Mouse (Mus musculus): ENCODE measurements around the gene Gpd1l. TPM values are rescaled to one million over a fixed set of nuclear protein-coding genes. Genes with fewer than 3 reads are reported as not detected.

The Gpd1l gene
- polyA plus RNA-seq, 1 experiment from 2014 or later, result 34.4 TPM

DNA sequence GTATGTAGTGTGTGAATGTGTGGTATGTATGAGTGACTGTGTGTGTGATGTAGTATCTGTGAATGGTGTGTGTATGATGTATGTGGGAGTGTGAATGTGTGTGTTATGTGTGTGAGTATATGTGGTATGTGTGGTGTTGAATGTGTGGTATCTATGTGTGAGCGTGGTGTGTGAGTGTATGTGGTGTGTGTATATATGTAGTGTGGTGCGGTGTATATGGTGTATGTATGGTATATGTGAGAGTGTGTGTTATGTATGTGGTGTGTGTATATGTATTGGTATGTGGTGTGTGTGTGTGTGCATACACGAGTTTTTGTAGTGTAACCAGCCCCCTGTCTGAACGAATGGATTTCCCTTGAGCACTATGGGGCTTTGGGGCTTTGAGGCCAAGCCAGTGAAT is 48.2 kb downstream of the Gpd1l start:
- WGBS, result 73% methylated on average over 4 of the region's 4 CpGs
- Histone ChIP-seq H3K4me2 (ENCODE audit: low read length) (no peak overlapping the region), H3K27me3 (replicated peaks; ENCODE audit: control insufficient read depth, insufficient read depth, low read length) (no peaks in the 10 kb centered on the region), H3K4me3 (replicated peaks; ENCODE audit: low read length) (no peak overlapping the region), H3K27ac (ENCODE audit: low read length) (no peak overlapping the region), H3K9ac (replicated peaks; ENCODE audit: low read depth, low read length) (no peak overlapping the region), H3K4me1 (replicated peaks; ENCODE audit: control insufficient read depth, insufficient read depth, low read length) (no peaks in the 10 kb centered on the region), H3K36me3 (ENCODE audit: control insufficient read depth, insufficient read depth) (no peaks in the 10 kb centered on the region), H3K9me3 (ENCODE audit: control insufficient read depth, low read length) (no peaks in the 10 kb centered on the region)
- ATAC-seq, result no peak

DNA sequence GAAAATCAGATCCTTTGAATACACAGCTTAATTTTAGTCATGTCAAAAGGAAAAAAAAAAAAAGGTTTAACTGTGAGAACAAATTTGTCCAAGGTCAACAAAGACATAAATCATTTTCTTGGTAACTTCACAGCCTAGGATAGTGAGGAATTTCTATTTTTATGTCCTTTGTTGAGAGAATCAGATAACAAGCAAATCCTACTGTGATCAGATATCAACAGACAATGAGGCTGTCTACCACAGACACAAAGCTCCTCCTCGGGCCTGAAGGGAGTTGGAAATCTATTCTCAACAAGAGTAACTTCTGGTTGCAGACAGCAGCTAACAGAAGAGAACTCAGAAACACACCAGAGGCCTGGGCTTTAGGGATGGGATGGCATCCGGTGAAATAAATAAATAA is 51.8 kb downstream of the Gpd1l start:
- H3K4me1 ChIP-seq (replicated peaks; ENCODE audit: control insufficient read depth, insufficient read depth, low read length), result no peaks in the 10 kb centered on the region
- no peaks in the 10 kb centered on the region for H3K36me3 ChIP-seq (ENCODE audit: control insufficient read depth, insufficient read depth)
- no peak overlapping the region for H3K9ac ChIP-seq (replicated peaks; ENCODE audit: low read depth, low read length)
- no peaks in the 10 kb centered on the region for H3K27me3 ChIP-seq (replicated peaks; ENCODE audit: control insufficient read depth, insufficient read depth, low read length)
- no peak overlapping the region for H3K4me3 ChIP-seq (replicated peaks; ENCODE audit: low read length)
- H3K4me2 ChIP-seq (ENCODE audit: low read length), result no peak overlapping the region
- no peak overlapping the region for H3K27ac ChIP-seq (ENCODE audit: low read length)
- 85% methylated on average over 2 of the region's 2 CpGs for WGBS
- ATAC-seq, result no peak
- H3K9me3 ChIP-seq (ENCODE audit: control insufficient read depth, low read length), result no peaks in the 10 kb centered on the region

DNA sequence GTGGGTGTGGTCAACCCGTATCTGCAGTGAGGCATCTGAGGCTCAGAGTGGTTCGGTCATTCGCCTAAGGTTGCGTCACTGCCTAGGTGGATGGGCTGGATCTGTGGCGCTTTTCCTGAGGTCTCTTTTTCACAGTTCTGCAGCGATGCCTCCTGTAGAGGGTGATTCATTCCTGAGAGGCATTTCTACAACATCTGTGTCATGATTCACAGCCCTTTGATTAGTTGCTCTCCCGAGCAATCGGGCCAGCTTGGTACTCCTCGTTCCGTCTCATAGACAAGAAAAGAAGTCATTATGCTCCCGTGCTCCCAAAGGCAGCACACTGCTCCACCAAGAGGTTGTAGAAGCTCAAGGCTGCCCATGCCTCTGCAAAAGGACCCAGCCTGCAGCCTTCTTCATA is 78.5 kb downstream of the Gpd1l start:
- Histone ChIP-seq H3K27ac (ENCODE audit: low read length) (no peak overlapping the region), H3K4me2 (ENCODE audit: low read length) (no peak overlapping the region), H3K4me3 (replicated peaks; ENCODE audit: low read length) (no peak overlapping the region), H3K36me3 (ENCODE audit: control insufficient read depth, insufficient read depth) (no peaks in the 10 kb centered on the region), H3K9me3 (ENCODE audit: control insufficient read depth, low read length) (no peaks in the 10 kb centered on the region), H3K9ac (replicated peaks; ENCODE audit: low read depth, low read length) (no peak overlapping the region), H3K4me1 (replicated peaks; ENCODE audit: control insufficient read depth, insufficient read depth, low read length) (peaks cover 6% of the 10 kb centered on the region), H3K27me3 (replicated peaks; ENCODE audit: control insufficient read depth, insufficient read depth, low read length) (no peaks in the 10 kb centered on the region)
- 79% methylated on average over 11 of the region's 11 CpGs for WGBS
- ATAC-seq, result no peak

DNA sequence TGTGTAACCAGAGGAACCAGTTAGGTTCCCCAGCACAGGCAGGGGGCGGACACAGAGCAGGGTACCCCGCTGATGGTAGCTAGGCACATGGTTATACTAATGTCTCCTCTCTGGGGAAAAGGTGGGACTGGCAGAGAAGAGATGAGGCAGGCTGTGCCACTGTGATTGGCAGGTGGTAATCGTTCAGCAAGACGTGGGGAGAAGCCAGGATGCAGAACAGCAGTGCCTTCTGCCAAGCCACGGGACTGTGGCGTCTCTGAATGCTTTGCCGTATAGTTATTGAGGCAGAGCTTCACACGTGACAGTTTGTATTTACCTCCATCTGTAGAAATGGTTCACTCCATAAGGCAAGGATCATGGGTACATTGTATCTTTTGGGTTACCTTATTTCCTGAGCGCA is 79.1 kb downstream of the Gpd1l start:
- Histone ChIP-seq H3K27ac (ENCODE audit: low read length) (no peak overlapping the region), H3K4me3 (replicated peaks; ENCODE audit: low read length) (no peak overlapping the region), H3K4me1 (replicated peaks; ENCODE audit: control insufficient read depth, insufficient read depth, low read length) (peaks cover 6% of the 10 kb centered on the region), H3K36me3 (ENCODE audit: control insufficient read depth, insufficient read depth) (no peaks in the 10 kb centered on the region), H3K27me3 (replicated peaks; ENCODE audit: control insufficient read depth, insufficient read depth, low read length) (no peaks in the 10 kb centered on the region), H3K9ac (replicated peaks; ENCODE audit: low read depth, low read length) (no peak overlapping the region), H3K4me2 (ENCODE audit: low read length) (no peak overlapping the region; the same call in 1 of the 2 replicates), H3K9me3 (ENCODE audit: control insufficient read depth, low read length) (no peaks in the 10 kb centered on the region)
- WGBS, result 49% methylated on average over 9 of the region's 9 CpGs
- peak; percentile 74 for ATAC-seq

DNA sequence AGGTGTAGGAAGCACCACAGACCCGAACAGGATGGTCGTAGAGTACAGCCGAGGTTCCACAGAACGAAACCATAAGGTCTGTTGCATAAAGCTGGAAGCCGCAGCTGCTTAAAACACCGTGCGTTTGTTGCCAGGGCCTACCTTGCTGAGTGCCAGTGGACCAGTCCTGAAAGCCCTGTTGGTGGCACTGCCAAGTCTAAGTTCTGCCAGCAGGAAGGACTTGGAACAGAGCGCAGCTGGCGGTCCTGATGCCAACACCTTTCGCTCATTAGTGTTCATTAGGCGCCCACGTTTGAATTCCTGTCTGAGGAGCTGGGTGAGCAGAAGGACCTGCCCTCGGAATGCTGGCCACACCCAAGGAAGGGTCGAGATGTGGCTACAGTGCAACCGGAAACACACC is 80.5 kb downstream of the Gpd1l start:
- H3K4me3 ChIP-seq (replicated peaks; ENCODE audit: low read length), result no peak overlapping the region
- peaks cover 6% of the 10 kb centered on the region for H3K4me1 ChIP-seq (replicated peaks; ENCODE audit: control insufficient read depth, insufficient read depth, low read length)
- H3K4me2 ChIP-seq (ENCODE audit: low read length), result no peak overlapping the region
- no peak overlapping the region for H3K9ac ChIP-seq (replicated peaks; ENCODE audit: low read depth, low read length)
- no peaks in the 10 kb centered on the region for H3K9me3 ChIP-seq (ENCODE audit: control insufficient read depth, low read length)
- H3K27ac ChIP-seq (ENCODE audit: low read length), result no peak overlapping the region
- no peak for ATAC-seq
- WGBS, result 63% methylated on average over 15 of the region's 15 CpGs
- no peaks in the 10 kb centered on the region for H3K36me3 ChIP-seq (ENCODE audit: control insufficient read depth, insufficient read depth)
- no peaks in the 10 kb centered on the region for H3K27me3 ChIP-seq (replicated peaks; ENCODE audit: control insufficient read depth, insufficient read depth, low read length)

DNA sequence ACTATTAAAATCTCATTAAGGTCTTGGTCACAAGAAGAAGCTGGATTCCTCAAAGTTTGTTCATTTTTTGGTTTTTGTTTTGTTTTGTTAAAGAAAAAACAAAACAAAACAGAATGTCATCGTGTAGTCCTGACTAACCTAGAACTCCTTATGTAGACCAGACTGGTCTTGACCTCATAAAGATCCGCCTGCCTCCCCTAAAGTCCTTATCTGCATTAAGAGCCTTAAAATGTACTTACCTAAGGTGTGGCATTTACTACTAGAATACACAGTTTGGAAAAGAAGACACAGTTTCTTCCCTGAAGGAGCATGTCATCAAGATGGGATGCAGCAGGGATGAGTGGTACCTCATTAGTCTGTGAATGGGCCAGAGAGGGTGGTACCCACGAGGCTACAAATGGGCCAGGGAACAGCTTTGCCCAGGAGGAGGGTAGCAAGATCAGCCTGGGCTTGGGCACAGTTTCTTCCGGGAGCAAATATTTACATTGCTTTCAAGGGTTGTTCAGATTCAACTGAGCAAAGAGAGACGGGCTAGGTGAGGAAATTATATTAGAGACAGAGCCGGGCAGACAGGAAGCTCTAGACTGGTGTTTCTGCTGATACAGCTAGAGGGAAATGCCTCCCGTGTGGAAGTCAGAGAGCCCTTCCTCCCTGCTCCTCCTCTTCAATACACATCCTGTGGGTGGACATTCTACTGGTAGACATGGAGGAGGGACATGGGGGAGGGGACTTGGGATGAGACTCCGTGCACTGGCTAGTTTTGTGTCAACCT is 82.2 kb downstream of the Gpd1l start:
- Histone ChIP-seq H3K9ac (replicated peaks; ENCODE audit: low read depth, low read length) (no peak overlapping the region), H3K4me2 (ENCODE audit: low read length) (no peak overlapping the region), H3K36me3 (ENCODE audit: control insufficient read depth, insufficient read depth) (no peaks in the 10 kb centered on the region), H3K4me1 (replicated peaks; ENCODE audit: control insufficient read depth, insufficient read depth, low read length) (peaks cover 6% of the 10 kb centered on the region), H3K4me3 (replicated peaks; ENCODE audit: low read length) (no peak overlapping the region), H3K9me3 (ENCODE audit: control insufficient read depth, low read length) (no peaks in the 10 kb centered on the region), H3K27ac (ENCODE audit: low read length) (no peak overlapping the region), H3K27me3 (replicated peaks; ENCODE audit: control insufficient read depth, insufficient read depth, low read length) (no peaks in the 10 kb centered on the region)
- 78% methylated on average over 8 of the region's 8 CpGs for WGBS
- no peak for ATAC-seq

Other genes with a start within 250 kb of the Gpd1l start
- 92.9 and 110 TPM in 2 replicates for gene Dync1li1, start 245.2 kb downstream of the Gpd1l start, polyA plus RNA-seq (2015; fragmentation: Nextera tagmentation; extraction: Ambion mirVana)
- gene Cmtm6, start 202.9 kb downstream of the Gpd1l start, polyA plus RNA-seq (2015; fragmentation: Nextera tagmentation; extraction: Ambion mirVana), result 23.2 and 30.2 TPM in 2 replicates
- 13.9 and 14.6 TPM in 2 replicates for gene Cmtm7, start 152.1 kb downstream of the Gpd1l start, polyA plus RNA-seq (2015; fragmentation: Nextera tagmentation; extraction: Ambion mirVana)
- 6.3 and 8.2 TPM in 2 replicates for gene Cmtm8, start 89.8 kb downstream of the Gpd1l start, polyA plus RNA-seq (2015; fragmentation: Nextera tagmentation; extraction: Ambion mirVana)
- 1.6 and 2.8 TPM in 2 replicates for gene Osbpl10, start 44.6 kb upstream of the Gpd1l start, polyA plus RNA-seq (2015; fragmentation: Nextera tagmentation; extraction: Ambion mirVana)
- 169 and 228 TPM in 2 replicates for gene Rps27rt, start 48.8 kb upstream of the Gpd1l start, polyA plus RNA-seq (2015; fragmentation: Nextera tagmentation; extraction: Ambion mirVana)

Data from forebrain, embryonic 16.5 days (tissue).